Mouse (Mus musculus): ENCODE measurements around the gene Hmx1. TPM values are rescaled to one million over a fixed set of nuclear protein-coding genes. Genes with fewer than 3 reads are reported as not detected.

The Hmx1 gene
- total RNA-seq, 2 experiments from 2014 or later, result not detected

DNA sequence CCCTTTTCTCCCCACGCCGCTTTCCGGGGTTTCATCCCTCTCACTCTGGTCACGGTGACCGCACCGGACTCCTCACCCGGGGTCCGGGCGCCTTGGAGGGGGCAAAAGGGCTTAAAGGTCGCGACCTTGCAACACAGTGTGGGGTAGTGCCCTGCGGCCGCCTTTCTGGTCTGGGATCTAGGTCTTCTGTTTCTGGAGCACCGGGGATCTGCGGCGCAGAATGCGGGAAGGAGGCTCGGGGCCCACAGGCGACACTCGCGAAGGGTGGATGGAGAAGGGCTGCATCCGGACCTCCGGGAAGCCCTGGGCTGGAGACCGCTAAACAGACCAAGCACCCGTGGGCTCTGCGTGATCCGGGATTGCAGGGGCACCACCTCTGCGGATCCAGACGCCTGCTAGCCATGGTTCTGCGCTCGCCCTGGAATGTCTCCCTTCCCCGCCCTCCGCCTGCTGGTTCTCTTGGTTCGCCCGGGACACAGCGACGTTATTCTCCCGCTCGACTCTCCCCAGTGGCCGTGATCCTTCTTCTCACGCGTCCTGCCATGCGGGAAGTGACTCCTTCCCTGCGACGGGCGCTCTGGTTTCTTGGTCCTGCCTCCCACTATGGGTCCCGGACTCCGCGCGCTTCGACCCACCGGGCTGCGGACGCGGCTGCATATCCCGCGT lies 8.2 kb downstream of the Hmx1 start:
- intact Hi-C loops (cut with DNase I), result no loop called here
- no peak for DNase-seq

DNA sequence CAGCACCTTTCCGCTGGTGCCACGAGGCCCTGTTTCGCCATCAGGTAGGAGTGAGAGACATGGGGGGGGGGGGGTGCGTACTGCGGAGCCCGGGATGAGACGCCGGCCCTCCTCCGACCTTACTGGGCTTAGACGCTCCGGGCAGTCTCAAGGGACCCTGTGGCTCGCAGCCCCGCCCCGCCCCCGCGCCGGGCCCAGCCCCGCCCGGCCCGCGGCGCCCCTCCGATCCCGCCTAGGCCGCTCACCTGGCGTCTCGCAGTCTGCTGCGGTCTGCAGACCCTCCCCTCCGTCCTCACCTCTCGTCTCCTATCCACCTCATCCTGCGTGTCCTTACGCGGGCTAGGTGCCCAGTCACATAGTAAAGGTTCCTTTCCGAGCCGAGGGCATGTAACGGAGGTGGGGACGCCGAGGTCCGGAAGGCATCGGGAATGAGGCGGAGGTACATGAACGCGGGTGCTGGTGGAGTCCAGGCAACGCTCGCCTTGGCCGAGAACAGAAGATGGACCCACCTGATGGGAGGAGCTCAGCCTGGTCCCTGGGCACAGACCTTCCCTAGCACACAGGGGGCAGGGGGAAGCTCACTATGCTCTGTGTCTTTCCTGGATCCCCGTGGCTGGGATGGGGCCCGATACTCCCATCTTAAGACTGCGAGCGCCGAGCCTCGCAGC lies 8.9 kb downstream of the Hmx1 start:
- intact Hi-C loops (cut with DNase I), result no loop called here
- DNase-seq, result no peak

DNA sequence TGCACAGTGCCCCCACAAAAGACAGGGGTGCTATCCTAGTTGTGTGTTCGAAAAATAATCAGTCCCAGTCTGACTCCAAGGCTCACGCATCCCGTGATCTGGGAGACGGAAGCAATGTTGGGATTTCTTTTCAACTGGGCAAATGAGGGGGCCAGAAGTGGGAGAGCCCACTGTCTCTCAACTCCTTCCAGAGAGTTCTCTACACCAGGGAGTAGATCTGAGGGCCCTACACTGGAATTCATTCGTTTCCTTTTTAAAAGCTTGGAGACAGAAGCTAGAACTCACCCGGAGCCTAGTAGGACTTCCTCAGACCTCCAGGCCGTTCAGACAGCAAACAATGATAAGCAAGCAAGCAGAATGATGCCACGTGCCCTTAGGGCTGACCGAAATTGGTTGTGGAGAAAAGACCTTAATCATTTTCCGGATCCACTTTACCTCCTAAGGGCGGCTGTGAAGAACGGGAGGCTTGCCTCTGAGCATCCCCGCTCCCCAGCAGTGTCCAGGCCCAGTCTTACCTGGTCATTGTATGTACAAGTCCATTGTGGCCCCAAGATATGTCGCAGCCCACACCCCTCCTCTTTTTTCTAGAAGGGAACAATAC lies 9.5 kb downstream of the Hmx1 start:
- no peak for DNase-seq
- intact Hi-C loops (cut with DNase I), result no loop called here

DNA sequence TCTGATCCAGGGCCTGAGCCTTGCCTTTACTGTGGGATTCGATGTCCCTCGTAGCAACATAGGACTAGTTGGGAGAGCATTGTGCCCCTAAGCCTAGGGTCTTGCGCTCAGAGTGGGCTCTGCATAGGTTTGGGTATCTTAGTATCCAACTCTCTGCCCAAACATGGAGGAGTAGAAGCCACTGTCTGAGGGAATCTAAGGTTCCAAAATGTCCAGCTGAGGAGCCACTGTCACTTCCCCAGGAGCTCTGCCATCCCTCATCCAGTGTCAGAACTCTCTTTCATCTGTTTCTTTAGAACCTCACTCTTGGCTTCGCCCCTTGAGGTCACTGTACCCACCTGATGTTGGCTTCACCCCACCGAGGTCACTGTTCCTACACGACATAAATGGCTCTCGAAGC lies 10.2 kb downstream of the Hmx1 start:
- intact Hi-C loops (cut with DNase I), result no loop called here
- DNase-seq, result no peak

DNA sequence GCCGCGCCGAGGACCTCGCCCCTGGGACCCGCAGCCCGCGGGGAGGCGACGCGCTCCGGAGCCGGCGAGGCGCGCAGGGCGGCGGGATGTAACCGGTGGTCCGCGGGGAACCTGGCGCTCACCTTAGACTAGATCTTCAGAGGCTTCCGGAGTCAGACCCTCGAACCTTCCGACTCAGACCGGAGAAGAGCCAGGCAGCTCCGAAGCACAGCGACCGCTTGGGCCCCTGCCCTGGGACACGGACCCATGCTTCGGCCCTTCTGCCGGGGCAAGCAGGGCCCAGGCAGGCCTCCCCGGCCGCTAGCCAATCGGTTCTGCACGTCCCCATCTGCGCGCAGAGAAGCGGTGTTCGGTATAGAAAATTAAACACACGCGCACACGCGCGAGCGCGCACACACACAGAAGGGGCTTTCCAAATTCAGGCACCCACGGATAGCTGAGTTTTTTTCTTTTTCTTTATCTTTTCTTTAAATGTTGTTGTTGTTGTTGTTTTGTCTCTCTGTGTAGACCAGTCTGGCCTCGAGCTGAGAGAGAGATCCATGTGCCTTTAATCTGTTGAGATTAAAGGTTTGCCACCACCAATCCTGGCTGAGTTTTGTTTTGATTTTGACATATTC lies 10.9 kb downstream of the Hmx1 start:
- DNase-seq, result no peak
- intact Hi-C loops (cut with DNase I), result no loop called here

DNA sequence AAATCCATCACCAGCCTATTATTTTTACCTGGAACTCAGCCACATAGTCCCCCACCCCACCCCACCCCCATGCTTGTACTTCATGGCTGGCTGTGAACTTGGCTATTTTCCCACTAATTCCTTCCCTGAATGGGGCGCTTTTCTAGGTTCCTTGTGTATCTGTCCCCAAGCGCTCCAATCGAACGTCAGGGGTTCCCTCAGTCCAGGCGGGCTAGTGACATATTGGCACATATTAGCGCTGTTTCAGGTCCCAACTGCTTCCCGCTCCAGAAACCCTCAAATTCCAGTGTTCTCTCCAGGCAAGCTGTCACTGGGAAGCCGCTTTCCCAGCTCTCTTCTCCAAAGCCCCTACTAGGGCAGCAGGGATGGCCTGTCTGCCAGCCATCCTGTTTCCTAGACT lies 12.3 kb downstream of the Hmx1 start:
- intact Hi-C loops (cut with DNase I), result no loop called here
- DNase-seq, result no peak

DNA sequence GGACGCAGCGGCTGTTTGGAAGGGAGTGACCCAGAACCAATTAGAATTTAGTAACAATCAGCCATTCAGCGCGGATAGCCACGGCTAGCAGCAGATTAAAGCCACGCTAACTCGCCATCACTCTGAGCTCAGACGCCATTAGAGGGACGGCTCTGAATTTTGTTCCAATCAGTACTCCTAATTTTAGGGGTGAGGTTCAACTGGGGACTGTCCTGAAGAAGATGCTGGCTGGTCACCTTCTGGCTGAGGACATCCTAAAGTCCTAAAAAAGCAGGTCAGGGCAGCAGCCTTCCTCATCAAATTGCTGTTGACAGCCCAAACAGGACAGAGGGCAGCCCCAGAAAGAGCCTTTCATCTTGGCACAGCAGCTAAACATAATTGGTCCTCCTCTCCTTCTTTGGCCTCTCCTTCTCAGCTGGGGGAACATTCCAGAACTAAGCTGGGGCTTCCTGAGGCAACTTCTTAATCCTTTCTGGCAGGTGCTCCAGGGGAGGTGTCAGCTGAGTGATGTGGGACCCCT lies 18.6 kb downstream of the Hmx1 start:
- no peak for DNase-seq
- intact Hi-C loops (cut with DNase I), result no loop called here

DNA sequence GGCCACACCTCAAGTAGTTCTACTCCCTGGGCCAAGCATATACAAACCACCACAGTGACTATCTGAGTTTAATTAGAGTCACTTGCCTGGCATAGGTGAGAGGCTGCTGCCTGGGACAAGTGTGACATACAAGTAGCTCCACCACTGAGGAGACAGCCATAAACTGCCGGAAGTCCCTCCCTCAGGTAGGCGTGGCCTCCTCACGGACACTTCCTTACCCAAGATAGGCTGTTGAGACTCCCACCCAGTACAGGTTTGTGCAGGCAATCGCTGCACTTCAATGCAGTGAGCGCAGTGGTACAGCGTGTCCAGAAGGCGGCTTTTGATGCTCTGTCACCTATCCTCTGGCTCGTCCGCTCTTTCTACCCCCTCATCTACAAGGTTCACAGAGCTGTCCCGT lies 22.1 kb downstream of the Hmx1 start:
- no peak for DNase-seq

DNA sequence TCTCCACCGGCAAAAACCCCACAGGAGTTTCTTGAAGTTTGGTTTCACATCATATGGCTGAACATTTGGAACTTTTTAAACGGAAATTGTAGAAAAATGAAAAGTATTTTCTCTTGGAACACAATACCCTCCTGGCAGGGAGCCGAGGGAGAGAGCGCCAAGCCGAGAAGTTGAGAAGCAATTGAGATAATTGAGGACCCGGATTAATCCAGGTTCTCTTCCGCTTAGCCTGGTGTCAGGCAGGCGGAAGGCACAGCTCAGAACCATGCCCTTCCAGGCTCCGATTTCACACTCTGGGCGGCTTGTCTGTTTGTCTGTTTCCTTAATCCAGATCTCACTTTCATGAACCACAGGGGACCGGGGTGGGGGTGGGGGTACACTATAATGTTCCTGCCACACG lies 23.9 kb downstream of the Hmx1 start:
- no peak for DNase-seq
- intact Hi-C loops (cut with DNase I), result no loop called here

More for the DNA sequence above, 22.1 kb downstream of the Hmx1 start:
- intact Hi-C loops (cut with DNase I), result no loop called here

DNA sequence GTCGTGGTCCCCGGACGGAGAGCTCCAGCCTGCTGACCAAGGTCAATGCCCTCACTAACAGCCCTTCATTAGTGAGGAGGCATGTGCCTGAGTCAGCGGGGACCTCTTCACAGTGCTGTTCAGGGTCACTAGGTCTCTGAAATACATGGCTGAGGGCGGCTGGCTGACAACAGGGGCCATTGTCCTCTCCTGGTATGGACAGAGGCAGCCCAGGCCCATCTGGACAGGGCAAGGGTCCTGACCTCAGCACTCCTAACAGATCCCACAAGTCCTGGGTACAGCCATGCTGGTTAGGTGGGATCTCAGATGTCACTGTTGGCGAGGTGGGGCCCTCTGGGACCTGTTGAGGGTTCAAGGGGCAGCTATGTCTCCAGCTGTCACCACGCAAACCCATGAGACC lies 28.8 kb downstream of the Hmx1 start:
- intact Hi-C loops (cut with DNase I), result no loop called here
- no peak for DNase-seq

DNA sequence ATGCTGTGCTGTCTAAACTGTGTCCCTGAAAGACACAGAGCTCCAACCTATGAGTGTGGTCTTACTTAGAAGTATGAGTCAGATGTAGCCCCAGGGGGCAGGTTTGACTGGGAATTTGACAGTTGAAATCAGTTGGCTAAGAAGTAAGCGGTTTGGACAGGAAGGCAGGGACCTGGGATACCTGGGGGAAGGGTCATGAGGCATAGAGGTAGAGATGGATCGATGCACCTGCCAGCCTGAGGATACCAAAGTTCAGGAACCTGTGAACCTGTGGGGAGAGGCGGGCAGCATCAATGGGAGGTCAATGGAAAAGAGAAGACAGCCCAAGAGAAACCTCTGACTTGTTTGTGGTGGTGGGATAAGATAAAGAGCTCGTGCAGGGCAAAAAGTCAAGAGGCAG lies 32.7 kb downstream of the Hmx1 start:
- intact Hi-C loops (cut with DNase I), result no loop called here

DNA sequence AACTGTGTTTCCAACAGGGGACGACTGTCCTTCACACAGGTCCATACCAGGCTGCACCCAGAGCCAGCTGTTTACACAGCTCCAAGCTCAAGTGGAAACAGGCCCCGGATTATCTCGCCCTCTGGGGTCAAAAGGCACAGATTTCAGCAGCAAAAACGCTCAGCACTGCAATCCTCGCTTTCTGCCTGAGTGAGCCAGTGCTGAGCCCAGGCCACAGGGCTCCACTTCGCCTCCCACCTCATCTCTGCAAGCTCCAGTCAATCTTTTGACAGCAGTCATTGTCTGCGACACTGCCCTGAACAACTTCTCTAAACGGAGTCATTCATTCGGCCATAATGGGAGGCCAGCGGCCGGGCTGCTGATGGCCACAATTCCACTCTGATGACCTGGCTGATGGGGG lies 36.3 kb downstream of the Hmx1 start:
- intact Hi-C loops (cut with DNase I), result no loop called here
- no peak for DNase-seq

More for the DNA sequence above, 32.7 kb downstream of the Hmx1 start:
- no peak for DNase-seq

DNA sequence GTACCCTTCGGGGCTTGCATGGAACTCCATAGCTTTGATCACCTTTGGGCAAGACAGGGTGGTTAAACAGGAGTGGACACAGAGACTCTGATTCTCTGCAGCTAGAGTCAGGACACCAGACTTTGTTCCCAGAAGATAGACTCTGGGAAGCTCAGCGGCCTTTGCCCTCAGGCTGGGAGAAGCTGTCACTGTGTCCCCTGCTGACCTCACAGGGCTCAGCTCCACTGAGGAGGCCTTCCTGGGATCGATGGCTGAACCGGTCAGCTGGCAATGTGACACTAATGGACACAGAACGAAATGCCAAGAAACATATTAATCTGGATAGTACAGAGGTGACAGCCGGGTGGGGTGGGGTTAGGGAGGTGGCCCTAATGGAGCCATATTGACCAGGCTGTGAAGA lies 39.0 kb downstream of the Hmx1 start:
- no peak for DNase-seq
- intact Hi-C loops (cut with DNase I), result no loop called here

DNA sequence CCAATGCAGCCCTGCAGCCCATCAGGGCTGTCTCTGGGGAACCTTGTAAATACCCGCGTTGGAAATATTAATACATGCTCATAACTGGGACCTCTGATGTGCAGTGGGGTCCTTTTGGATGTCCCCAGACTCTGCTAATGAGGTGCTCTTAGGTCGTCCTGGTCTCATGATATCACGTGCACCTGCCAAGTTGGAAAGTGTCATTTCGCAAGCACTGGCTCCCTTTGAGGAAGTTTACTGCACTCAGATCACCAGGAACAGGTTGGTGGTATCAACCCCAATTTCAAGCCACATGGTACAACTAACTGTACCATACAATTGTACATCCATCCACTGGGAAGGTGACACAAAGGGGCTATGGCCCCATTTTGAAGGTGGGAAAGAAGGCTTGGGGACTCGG lies 39.5 kb downstream of the Hmx1 start:
- intact Hi-C loops (cut with DNase I), result no loop called here
- DNase-seq, result no peak

DNA sequence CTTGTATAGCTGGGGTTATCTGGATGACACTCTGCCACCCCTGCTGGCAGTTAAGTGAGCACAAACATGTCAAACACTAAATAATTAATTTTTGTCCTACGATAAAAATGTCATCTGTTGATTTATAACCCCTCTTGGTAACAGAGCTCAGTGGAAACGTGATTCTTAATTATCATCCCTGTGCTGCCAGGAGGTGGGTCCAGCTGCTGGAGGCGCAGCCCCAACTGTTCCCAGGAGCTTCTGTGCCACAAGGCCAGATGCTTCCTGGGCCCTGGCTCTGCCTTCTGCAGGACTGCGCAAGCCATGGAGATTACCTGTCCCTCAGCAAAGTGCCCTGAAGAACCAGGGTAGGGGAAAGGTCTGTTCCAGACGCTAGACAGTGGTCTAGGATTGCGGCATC lies 43.2 kb downstream of the Hmx1 start:
- no peak for DNase-seq
- intact Hi-C loops (cut with DNase I), result no loop called here

DNA sequence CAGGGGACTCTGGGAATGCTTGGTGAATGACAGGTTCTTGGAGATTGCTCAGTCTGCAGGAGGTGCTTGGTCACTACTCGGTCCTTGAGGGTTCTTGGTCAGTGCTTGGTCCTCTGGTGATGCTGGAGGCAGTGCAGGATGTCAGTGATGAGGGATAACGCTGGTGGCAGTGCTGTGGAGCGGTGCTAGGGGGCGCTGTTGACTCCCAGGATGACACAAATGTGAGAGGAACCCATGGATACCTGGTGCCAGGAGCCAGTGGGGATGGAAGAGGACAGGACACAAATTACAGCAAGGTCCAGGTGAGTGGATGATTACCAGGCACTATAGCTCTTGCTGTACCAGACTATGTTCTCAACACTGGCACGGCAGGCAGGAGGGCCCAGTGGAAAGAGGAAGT lies 45.1 kb downstream of the Hmx1 start:
- no peak for DNase-seq
- intact Hi-C loops (cut with DNase I), result no loop called here

DNA sequence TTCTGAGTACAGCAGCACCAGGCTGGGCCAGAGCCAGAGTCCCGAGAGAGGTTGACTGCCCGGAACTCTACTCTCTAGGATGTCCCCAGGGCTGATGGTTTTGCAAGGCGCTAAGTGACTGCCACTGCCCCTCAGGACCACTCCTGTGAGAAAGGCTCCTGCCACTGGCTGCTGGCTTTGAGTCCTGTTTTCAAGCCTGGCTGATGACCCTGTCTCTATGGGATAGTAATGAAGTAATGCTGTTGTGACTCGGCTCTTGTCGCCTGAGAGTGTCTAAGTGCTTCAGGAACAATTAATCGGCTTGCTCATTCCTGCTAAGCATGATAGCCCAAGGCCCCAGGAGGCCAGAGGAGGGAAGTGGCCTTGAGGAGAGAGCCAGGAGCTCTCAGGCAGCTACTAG lies 45.8 kb downstream of the Hmx1 start:
- peak in 1 of 2 experiments; percentile 5 for DNase-seq
- intact Hi-C loops (cut with DNase I), result no loop called here

DNA sequence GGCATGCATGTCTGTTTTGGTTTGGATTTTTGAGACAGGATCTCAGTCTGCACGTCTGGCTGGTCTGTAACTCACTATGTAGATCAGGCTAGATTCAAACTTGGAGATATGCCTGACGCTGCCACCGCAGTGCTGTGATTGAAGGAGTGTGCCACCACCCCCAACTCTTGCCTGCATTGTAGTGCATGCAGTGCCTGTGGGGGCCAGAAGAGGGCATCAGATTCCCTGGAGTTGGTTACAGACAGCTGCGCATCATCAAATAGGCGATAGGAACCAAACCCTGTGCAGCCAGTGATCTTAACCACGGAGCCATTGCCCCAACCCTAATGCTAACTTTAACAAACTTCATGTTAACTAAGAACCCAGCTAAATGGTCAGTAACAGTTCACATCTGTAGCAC lies 49.9 kb downstream of the Hmx1 start:
- intact Hi-C loops (cut with DNase I), result no loop called here
- DNase-seq, result no peak

DNA sequence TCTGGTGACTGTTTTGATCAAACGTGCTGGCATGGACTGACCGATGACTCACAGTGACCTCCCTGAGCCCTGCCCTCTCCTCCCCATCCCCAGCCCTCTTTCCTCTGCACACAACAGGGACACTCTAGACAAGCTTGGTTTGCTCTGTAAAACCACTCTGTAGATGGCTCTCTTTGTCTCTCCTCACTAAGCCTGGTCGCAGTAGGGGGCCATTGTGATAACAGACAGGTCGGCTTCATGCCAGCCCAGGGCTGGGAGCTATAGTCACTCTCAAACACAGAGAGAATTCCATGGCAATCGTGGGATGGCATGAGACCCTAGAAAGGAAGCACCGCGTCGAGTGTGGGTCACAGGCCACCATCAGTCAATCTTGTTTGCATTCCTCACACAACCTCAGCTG lies 51.6 kb downstream of the Hmx1 start:
- intact Hi-C loops (cut with DNase I), result no loop called here
- no peak for DNase-seq

DNA sequence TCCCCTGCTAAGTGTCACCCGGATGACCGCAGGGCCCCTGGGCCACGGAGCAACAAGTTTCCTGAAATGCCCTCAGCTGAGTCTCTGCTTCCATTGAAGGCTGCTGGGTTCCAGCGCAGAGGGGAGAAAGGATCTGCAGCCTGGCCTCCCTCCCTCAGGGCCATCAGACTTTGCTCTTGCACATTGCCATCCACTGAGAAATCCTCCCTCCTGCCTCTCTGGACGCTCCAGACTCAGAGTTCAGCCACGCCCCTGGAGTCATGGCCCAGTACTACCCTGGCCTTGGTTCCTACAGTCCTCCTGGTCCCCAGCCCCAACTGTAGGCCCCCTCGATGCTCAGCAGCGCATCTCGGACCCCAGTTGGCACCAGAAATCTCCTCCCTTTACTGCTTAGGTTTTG lies 52.5 kb downstream of the Hmx1 start:
- DNase-seq, result no peak
- intact Hi-C loops (cut with DNase I), result no loop called here

DNA sequence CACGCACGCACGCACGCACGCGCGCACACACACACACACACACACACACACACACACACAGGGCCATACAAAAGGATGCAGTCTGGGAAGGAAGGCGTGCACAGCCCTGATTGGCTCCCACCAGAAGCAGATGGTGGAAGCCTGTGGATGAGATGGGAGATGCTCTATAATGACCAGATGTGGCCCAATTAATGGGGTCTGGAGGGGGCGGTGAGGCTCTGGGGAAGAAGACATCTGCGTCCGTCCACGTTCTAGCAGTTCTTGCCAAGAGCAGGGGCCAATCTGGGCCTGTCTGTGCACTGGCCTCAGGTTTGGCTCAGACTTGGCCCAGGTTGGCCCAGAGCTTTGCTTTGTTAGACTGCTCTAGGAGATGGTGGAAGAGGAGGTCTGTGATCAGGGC lies 55.8 kb downstream of the Hmx1 start:
- DNase-seq, result no peak
- intact Hi-C loops (cut with DNase I), result no loop called here

Measured in heart, postnatal 14 days (tissue).